Mouse (Mus musculus): ENCODE results near the gene Olfr1013. TPM values are rescaled to one million over a fixed set of nuclear protein-coding genes. Genes with fewer than 3 reads are reported as not detected.
A peak's percentile ranks its signal among the peaks of the same experiment; 100 is the strongest.

The Olfr1013 gene
- polyA plus RNA-seq (2012; rRNA removed): 0.10 TPM in 1 of 2 replicates, not detected in the other

DNA sequence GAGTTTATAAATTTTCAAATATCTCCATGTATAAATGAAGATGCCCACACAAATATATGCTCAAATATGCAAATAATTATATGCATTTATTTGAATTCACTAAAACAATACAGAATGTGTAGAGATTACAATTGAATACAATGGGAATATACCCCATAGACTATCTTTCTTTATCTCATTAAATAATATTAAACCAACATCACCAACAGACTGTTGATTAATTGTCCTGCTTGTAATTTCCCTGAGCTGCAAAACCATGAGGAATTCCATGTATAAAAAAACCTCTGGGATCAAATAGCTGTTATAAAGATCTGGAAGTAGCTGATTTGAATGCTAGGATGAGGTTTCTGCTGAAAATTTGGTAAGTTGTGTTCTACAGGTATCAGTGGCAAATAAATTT lies at the start of gene Olfr1013:
Gene Olfr1013 (plus strand): TSS at position 301 of the 400 bp plus-strand sequence.
- DNase-seq (ENCODE audit: extremely low spot score in 1 of 2, low spot score in 1 of 2): no peak

DNA sequence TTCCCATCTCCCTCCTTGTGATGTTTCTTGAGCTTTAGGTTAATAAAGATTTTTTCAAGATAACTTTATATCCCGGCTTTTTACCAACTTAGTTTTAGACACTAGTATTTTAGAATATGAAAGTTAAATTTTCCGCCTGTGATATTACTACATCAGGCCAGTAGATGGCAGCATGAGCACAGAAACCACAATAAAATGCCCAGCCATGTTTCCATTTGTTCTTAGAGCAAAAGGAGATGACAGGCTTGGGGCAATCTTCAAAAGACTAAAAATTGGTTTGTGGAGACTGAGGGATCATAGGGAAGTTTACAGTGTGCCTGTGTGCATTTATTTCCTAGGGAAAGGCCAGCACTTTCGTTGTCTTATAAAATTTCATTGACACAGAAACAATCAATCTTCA lies 41.1 kb upstream of the Olfr1013 start:
- peak in 1 of 2 experiments; percentile 62 for DNase-seq (ENCODE audit: extremely low spot score in 1 of 2, low spot score in 1 of 2)

DNA sequence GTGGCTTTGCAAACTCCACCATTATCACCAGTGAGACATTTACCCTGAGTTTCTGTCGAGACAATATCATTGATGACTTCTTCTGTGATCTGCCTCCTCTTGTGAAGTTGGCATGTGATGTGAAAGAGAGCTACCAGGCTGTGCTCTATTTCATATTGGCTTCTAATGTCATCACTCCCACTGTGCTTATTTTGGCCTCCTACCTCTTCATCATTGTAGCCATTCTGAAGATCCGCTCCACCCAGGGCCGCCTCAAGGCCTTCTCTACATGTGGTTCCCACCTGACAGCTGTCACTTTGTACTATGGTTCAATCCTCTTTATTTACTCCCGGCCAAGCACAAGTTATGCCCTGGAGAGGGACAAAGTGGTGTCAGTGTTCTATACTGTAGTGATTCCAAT lies 13.1 kb upstream of the Olfr1013 start:
- DNase-seq (ENCODE audit: extremely low spot score in 1 of 2, low spot score in 1 of 2): no peak

DNA sequence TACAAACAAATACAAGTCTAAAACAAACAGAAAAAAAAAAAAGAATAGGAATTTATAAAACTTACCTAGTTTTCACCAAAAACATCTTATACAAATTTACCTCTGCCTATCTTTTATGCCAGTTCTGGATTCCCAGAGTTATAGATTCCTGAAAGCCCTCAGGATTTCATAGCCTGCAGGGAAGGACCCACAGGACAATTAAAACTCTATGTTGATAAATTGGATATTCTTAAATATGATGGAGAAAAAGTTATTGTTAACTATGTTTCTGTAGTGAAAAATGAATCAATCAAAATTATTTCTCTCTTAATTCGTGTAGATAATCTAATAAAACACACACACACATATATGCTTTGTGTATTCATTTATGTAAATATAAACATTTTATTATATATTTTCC lies 4.2 kb upstream of the Olfr1013 start, which contains the start of gene Olfr1012:
Gene Olfr1012 (minus strand): TSS at position 101 of the 400 bp plus-strand sequence.
- DNase-seq (ENCODE audit: extremely low spot score in 1 of 2, low spot score in 1 of 2): no peak

GRCm38 (mm10) chr2:85772413-85772812 lies 5.5 kb downstream of the Olfr1013 start, which contains the start of gene Olfr1014:
Olfr1014 (plus strand) TSS chr2:85772713.
- no peak for DNase-seq (ENCODE audit: extremely low spot score in 1 of 2, low spot score in 1 of 2)

GRCm38 (mm10) chr2:85781717-85782116 lies 14.8 kb downstream of the Olfr1013 start, which contains the start of gene Olfr1015:
Olfr1015 (plus strand) TSS chr2:85782017.
- no peak for DNase-seq (ENCODE audit: extremely low spot score in 1 of 2, low spot score in 1 of 2)

DNA sequence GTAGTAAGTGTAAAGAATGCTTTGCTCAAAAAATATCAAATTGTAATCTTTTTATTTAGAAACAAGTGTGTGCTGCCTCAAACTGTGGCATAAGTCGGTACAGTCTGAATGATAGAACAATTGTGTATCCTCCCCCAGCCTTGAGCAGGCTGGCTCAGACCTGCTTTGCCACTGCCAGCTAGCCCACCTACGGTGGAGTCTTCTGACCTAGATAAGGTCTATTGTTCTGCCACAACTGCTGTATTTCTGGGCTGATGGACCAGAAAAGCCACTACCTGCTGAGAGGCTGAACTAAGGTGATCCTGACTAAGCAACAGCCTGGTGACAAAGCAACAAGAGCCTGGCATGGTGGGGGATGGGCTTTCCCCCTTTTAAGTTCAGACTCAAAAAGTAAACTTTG lies 25.4 kb downstream of the Olfr1013 start:
- no peak for DNase-seq (ENCODE audit: extremely low spot score in 1 of 2, low spot score in 1 of 2)

DNA sequence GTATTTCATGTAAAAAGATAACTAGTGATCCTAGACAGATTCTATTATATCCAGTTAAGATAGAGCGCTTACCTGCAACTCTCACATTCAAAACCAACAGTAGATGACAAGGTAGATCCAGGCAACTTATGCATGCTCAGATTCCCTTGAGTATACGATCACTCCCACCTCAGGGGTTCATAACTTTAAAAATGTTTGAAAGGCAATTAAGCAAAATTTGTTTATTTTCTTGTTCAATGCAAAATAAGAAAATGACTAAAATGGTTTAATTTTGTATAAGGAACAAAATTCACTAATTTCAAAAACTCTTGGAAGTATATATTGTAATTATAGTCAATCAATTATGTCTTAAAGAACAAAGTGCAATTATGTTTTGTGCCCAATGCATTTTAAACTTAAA lies 35.5 kb downstream of the Olfr1013 start, which contains the start of gene Olfr1016:
Gene Olfr1016 (minus strand): TSS at position 101 of the 400 bp plus-strand sequence.
- no peak for DNase-seq (ENCODE audit: extremely low spot score in 1 of 2, low spot score in 1 of 2)

GRCm38 (mm10) chr2:85804501-85804900 lies 37.6 kb downstream of the Olfr1013 start:
- DNase-seq (ENCODE audit: extremely low spot score in 1 of 2, low spot score in 1 of 2): no peak

GRCm38 (mm10) chr2:85818179-85818578 lies 51.3 kb downstream of the Olfr1013 start, which contains the start of gene Olfr1018:
Olfr1018 (plus strand) TSS chr2:85818479.
- no peak for DNase-seq (ENCODE audit: extremely low spot score in 1 of 2, low spot score in 1 of 2)

Other genes starting within 250 kb of the Olfr1013 start
- not detected in 2 replicates for gene 4833423E24Rik, start 248.1 kb upstream of the Olfr1013 start, polyA plus RNA-seq (2012; rRNA removed)
- not detected in 2 replicates for gene Olfr996, start 187.9 kb upstream of the Olfr1013 start, polyA plus RNA-seq (2012; rRNA removed)
- gene Olfr998, start 178.2 kb upstream of the Olfr1013 start, polyA plus RNA-seq (2012; rRNA removed): not detected in 2 replicates
- not detected in 2 replicates for gene Olfr1000, start 155.2 kb upstream of the Olfr1013 start, polyA plus RNA-seq (2012; rRNA removed)
- not detected in 2 replicates for gene Olfr1002, start 116.4 kb upstream of the Olfr1013 start, polyA plus RNA-seq (2012; rRNA removed)
- not detected in 2 replicates for gene Olfr154, start 102.6 kb upstream of the Olfr1013 start, polyA plus RNA-seq (2012; rRNA removed)
- gene Olfr1006, start 88.3 kb upstream of the Olfr1013 start, polyA plus RNA-seq (2012; rRNA removed): not detected in 2 replicates
- gene Olfr1008, start 77.7 kb upstream of the Olfr1013 start, polyA plus RNA-seq (2012; rRNA removed): not detected in 2 replicates
- gene Olfr1009, start 51.7 kb upstream of the Olfr1013 start, polyA plus RNA-seq (2012; rRNA removed): 0.06 TPM in 1 of 2 replicates, not detected in the other
- gene Olfr1012, start 4.3 kb upstream of the Olfr1013 start, polyA plus RNA-seq (2012; rRNA removed): not detected in 2 replicates
- gene Olfr1014, start 5.6 kb downstream of the Olfr1013 start, polyA plus RNA-seq (2012; rRNA removed): not detected in 2 replicates
- gene Olfr1015, start 14.9 kb downstream of the Olfr1013 start, polyA plus RNA-seq (2012; rRNA removed): not detected in 2 replicates
- not detected in 2 replicates for gene Olfr1016, start 35.4 kb downstream of the Olfr1013 start, polyA plus RNA-seq (2012; rRNA removed)
- gene Olfr1018, start 51.4 kb downstream of the Olfr1013 start, polyA plus RNA-seq (2012; rRNA removed): 0.27 TPM in 1 of 2 replicates, not detected in the other
- 0.06 TPM in 1 of 2 replicates, not detected in the other for gene Olfr1019, start 78.4 kb downstream of the Olfr1013 start, polyA plus RNA-seq (2012; rRNA removed)
- gene Olfr1020, start 79.9 kb downstream of the Olfr1013 start, polyA plus RNA-seq (2012; rRNA removed): not detected in 2 replicates
- not detected in 2 replicates for gene Olfr1022, start 101.5 kb downstream of the Olfr1013 start, polyA plus RNA-seq (2012; rRNA removed)
- not detected in 2 replicates for gene Olfr1023, start 118.5 kb downstream of the Olfr1013 start, polyA plus RNA-seq (2012; rRNA removed)
- not detected in 2 replicates for gene Olfr1024, start 138.0 kb downstream of the Olfr1013 start, polyA plus RNA-seq (2012; rRNA removed)
- gene Olfr1025-ps1, start 148.1 kb downstream of the Olfr1013 start, polyA plus RNA-seq (2012; rRNA removed): not detected in 2 replicates
- not detected in 2 replicates for gene Olfr1026, start 154.5 kb downstream of the Olfr1013 start, polyA plus RNA-seq (2012; rRNA removed)
- not detected in 2 replicates for gene Olfr1028, start 183.3 kb downstream of the Olfr1013 start, polyA plus RNA-seq (2012; rRNA removed)
- gene Olfr1029, start 206.8 kb downstream of the Olfr1013 start, polyA plus RNA-seq (2012; rRNA removed): 0.08 and 0.11 TPM in 2 replicates
- 0.04 TPM in 1 of 2 replicates, not detected in the other for gene Olfr1030, start 212.2 kb downstream of the Olfr1013 start, polyA plus RNA-seq (2012; rRNA removed)
- gene Olfr1031, start 223.2 kb downstream of the Olfr1013 start, polyA plus RNA-seq (2012; rRNA removed): not detected in 2 replicates
- not detected in 2 replicates for gene Olfr1032, start 238.4 kb downstream of the Olfr1013 start, polyA plus RNA-seq (2012; rRNA removed)

All from frontal cortex, adult 2 months (tissue).